Mouse (Mus musculus) left cerebral cortex, adult 2 months (tissue): ENCODE measurements around the gene Brwd1. TPM values are rescaled to one million over a fixed set of nuclear protein-coding genes. Genes with fewer than 3 reads are reported as not detected.

Experiments
- DNase-seq, 2 experiments: peaks; one replicate each; pipeline ENCODE4 v3.0.0; 2021 to 2022; ENCODE audit warnings: low spot score in 2 of 2, mixed read lengths in 1 of 2; ENCODE audit errors: extremely low spot score in 1 of 2
- H3K27ac ChIP-seq: fragments of 200-600 bp; 2 replicates; pipeline ENCODE4 v1.8.1; 2022
- H3K4me3 ChIP-seq: fragments of 200-600 bp; 2 replicates; pipeline ENCODE4 v1.8.1; 2022
- CTCF ChIP-seq: fragments of 200-600 bp; IDR thresholded peaks from 2 replicates; pipeline ENCODE4 v1.8.1; 2022; ENCODE audit warnings: antibody characterized with exemption, mild to moderate bottlenecking, moderate library complexity
- intact Hi-C: fragments of 180-260 bp; cut with DNase I; formaldehyde crosslinking; loops from one replicate; pipeline ENCODE4 v1.15.1; 2025
- microRNA-seq, 2 experiments: library from miRNA; unstranded; fragments of <30 nt; microRNA quantifications; one replicate each; pipeline ENCODE4 v1.2.0; 2021
- total RNA-seq, 2 experiments: library from RNA; stranded (reverse); gene quantifications; 2 replicates each; pipeline ENCODE4 v1.2.3; 2021

The Brwd1 gene
- total RNA-seq, 2 experiments from 2014 or later = 164 to 167 TPM

DNA sequence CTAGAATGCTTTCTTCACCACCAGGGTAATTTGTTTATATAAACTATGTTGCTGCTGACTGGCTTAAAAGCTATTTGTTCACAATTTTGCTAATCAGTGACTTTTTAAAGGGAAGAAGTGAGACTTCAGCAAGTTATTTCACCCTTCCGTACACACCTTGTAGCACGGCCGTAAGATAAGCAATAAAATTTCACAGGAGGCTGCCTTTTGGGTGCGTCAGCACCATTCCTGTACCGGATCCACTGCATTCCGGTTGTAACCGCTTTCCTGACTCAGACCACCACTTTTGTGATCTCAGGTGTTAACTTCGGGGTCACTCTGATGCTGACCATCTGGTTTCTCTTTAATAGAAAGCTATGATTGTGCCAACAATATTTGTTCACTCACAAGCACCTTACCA is 124.2 kb downstream of the Brwd1 start:
- intact Hi-C loops = no loop called here
- H3K27ac ChIP-seq = no peak overlapping the region
- TF ChIP-seq CTCF = no peak
- no peak for DNase-seq
- no peak overlapping the region for H3K4me3 ChIP-seq

DNA sequence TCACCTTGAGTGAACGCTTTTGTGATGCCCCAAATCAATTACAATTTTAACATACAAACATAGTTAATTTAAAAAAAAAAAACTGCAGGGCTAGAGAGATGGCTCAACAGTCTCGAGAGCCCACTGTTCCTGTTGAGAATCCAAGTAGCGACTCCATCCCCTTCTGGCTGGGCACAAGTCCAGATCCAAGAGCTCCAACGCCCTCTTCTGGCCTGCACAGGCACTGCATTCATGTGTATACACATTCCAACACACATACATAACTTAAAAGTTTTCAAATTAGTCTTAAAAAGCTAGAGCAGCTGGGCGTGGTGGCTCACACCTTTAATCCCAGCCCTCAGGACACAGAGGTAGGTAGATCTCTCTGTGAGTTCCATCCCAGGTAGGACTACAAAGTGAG is 125.7 kb downstream of the Brwd1 start:
- TF ChIP-seq CTCF = peak; percentile 29; the same call in 1 of the 2 replicates
- no peak for DNase-seq

DNA sequence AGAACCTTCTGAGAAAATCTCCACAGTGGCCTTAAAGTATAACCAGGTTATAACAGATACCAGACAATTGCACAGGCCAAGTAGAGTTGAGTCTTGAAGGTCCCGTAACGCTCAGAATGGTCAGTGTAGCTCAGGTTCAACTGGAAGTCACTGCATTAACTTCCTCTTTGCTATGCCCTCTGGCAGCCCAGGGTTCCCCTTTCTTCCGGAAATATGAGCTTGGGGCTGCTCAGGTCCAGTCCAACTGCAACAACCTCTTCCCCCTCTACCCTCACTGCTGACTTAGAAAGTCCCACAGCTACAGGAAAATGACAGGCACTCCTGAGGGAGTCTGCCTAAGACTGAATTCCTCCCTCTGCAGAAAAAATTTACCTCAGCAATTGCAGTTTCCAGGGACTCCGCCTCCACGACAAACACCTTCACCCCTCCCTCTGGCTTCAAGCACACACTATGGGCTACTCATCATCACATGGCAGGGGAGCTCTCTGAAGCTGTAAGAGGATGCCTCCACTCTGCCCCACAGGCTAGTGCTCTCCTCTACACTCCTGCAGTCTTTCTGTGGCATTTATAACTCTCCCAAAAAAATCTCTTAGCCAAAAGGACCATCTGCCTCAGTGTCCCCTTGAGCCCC is 126.5 kb downstream of the Brwd1 start:
- Histone ChIP-seq H3K4me3 (no peak overlapping the region), H3K27ac (no peak overlapping the region)
- intact Hi-C loops = no loop called here
- no peak for DNase-seq
- TF ChIP-seq CTCF = no peak

More for the DNA sequence above, 125.7 kb downstream of the Brwd1 start:
- Histone ChIP-seq H3K27ac (no peak overlapping the region), H3K4me3 (no peak overlapping the region)
- intact Hi-C loops = no loop called here

DNA sequence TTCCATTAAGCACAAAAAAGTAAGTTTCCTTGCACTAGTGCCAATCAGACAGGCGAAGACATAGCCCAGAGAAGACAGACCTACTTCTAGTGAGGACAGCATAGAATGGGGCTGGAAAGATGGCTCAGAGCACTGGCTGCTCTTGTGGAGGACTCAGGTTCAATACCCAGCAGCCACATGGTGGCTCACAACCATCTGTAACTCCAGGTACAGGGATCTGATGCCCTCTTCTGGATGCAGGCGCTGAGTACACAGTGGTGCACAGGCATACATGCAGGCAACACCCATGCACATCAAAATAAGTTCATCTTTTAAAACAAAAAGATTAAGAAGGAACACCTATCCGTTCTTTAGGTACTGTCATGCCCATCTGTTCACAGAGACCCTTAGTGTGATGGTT is 128.0 kb downstream of the Brwd1 start:
- no peak overlapping the region for H3K27ac ChIP-seq
- DNase-seq = no peak
- TF ChIP-seq CTCF = no peak
- intact Hi-C loops = no loop called here
- no peak overlapping the region for H3K4me3 ChIP-seq

DNA sequence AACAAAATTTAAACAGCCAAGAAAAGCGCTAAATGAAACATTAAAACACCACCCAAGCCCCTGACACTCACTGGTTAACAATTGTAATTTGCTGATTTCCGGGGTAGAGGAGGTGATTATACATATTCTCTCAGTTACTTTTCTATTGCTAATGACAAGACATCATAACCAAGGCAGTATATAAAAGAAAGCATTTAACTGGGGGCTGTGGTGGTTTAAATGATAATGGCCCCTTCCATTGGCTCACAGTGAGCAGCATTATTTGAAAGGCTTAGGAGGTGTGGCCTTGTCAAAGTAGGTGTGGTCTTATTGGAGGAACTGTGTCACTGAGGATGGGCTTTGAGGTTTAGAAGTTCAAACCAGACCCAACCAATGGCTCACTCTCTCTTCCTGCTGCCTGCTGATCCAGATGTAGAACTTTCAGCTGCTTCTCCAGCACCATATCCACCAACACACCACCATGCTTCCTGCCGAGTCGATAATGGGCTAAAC is 129.1 kb downstream of the Brwd1 start:
- TF ChIP-seq CTCF = no peak
- Histone ChIP-seq H3K27ac (no peak overlapping the region), H3K4me3 (no peak overlapping the region)
- intact Hi-C loops = no loop called here
- DNase-seq = no peak

DNA sequence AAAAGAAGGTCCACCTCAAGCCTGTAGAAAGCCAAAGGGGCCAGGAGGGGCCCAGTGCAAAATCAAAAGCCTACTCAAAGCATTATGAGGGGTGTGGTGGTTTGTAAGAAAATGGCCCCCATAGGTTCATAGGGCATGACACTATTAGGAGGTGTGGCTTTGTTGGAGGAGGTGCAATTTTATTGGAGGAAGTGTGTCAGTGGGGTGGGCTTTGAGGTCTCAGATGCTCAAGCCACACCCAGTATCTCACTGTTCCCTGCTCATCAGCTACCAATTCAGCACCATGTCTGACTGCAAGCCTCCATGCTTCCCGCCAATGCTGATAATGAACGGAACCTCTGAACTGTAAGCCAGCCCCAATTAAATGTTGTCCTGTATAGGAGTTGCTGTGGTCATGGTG is 130.9 kb downstream of the Brwd1 start:
- intact Hi-C loops = no loop called here
- Histone ChIP-seq H3K4me3 (no peak overlapping the region), H3K27ac (no peak overlapping the region)
- no peak for TF ChIP-seq CTCF
- DNase-seq = no peak

DNA sequence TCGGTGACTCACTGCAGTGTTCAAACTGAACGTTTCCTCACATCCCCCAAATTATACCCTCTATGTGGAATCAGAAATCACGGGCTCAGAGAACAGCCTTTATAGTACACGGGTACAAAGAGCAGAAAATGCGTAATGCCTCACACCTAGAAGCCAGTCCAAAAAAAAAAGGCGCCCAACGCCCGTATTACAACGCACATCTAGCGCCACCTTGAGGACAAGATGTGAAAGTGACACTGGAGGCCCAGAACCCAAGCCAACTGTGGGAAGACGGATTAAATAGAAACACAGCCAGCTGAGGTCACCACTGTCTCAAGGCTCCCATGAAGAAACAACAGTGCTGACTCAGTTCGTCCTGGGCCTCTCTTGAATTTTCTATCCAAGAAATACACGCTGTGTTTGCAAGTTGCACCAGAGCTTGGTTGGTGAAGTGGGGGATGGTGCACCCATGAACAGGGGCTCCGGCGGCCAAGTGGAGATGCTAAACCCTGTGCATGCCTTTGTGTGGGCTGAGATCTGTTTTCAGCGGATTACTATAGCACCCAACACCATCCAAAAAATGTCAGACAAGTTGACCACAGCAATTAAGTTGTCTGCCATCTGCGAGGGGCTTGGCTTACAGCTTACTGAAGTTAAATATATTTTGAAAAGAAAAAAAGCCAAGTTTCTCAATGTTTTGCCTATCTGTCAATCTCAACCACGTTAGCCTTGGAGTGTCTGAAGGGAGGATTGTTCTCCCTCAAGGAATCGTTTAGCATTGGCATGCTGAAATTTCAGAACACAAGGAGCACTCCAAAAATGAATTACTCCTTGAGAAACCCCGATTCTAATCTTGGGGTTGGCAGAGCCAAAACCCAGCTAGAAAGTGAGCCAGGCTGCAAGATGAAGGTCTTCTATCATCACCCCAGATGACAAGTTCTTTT is 136.7 kb downstream of the Brwd1 start:
- H3K27ac ChIP-seq = no peak overlapping the region
- intact Hi-C loops = loop anchor here (1.0 to 10.0 kb wide), 7 partner anchors 113 to 595 kb away; partner anchors contain the start of gene Ets2
- TF ChIP-seq CTCF = peak; percentile 94
- H3K4me3 ChIP-seq = no peak overlapping the region
- DNase-seq = peak; percentile 70 to 74

DNA sequence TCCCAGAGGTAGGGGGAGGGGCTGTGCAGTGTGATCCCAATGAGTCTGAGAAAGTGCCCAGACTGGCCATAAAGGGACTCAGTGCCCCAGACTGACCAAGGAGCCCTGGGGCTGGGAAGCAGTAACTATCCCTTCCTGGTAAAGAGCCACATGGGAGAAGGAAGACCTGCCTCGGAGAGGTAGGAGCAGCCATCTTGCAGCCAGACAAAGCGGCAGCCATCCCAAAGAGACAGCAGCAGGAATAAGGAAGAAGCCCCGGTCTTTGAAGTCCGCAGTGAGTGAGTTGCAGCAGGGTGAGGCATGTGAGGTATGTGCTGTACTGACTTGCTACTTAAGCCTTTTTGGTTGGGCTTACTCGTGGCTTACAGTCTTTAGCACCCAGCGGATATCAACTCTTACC is 139.1 kb downstream of the Brwd1 start:
- Histone ChIP-seq H3K4me3 (no peak overlapping the region), H3K27ac (no peak overlapping the region)
- intact Hi-C loops = loop anchor here (5.0 to 10.0 kb wide), 2 partner anchors 128 to 336 kb away; no protein-coding TSS in a partner anchor
- TF ChIP-seq CTCF = no peak
- no peak for DNase-seq

Small RNAs within 50 kb of the gene (microRNA-seq; reads per million reads assigned to microRNA genes)
- 0 reads per million in 2 experiments for gene Gm27833

Other genes starting within 250 kb of the Brwd1 start
- 10 to 100 TPM; 15.9 to 16.0 TPM for gene Psmg1, start 91.6 kb downstream of the Brwd1 start, total RNA-seq
- gene Hmgn1, start 45.2 kb upstream of the Brwd1 start, total RNA-seq = 10 to 100 TPM; 49.5 to 61.2 TPM
- 10 to 100 TPM; 68.4 to 72.4 TPM for gene Wrb, start 62.9 kb upstream of the Brwd1 start, total RNA-seq
- gene Lca5l, start 109.7 kb upstream of the Brwd1 start, total RNA-seq = 1 to 10 TPM; 1.4 to 2.1 TPM
- 1 to 10 TPM; 2.3 to 2.8 TPM for gene Sh3bgr, start 117.9 kb upstream of the Brwd1 start, total RNA-seq
- gene B3galt5, start 153.3 kb upstream of the Brwd1 start, total RNA-seq = 10 to 100 TPM; 17.2 to 20.5 TPM